Comparison of ENCODE assay signal across 18 mouse cellular contexts in genomic region chr3:132876933-132877676, GRCm38 (mm10).
DNase-seq lines count a peak whose midpoint lies in the region; ATAC-seq and TF ChIP-seq lines count a peak whose summit lies in the region.
"Had no signal": no experiment of that assay in that cellular context is flagged by ENCODE, and none has a peak within 500 bp of the region (broad histone marks: within the 10 kb centered on the region; RNA-seq: fewer than 3 reads in every experiment).

No protein-coding gene starts in this region.

- dilution Hi-C loops in CH12.LX (cut with MboI; ENCODE audit: extremely low pct_ligation_motif_present, extremely low pct_unique_long_range_greater_than_20kb, low sequenced_read_pairs): no loop called here

- ATAC-seq in kidney, embryonic 15.5 days (replicated peaks; ENCODE audit: low FRiP score): no peak
- peak; percentile 85 for ATAC-seq in embryonic facial prominence, embryonic 15.5 days (ENCODE audit: insufficient number of reproducible peaks, low FRiP score, low TSS enrichment, low read depth)
- ATAC-seq: CD4-positive, CD25-positive, alpha-beta regulatory T cell, adult 4 months; forebrain, embryonic 14.5 days; midbrain, embryonic 16.5 days had no signal

- TF ChIP-seq CTCF in CH12.LX (conservative IDR thresholded peaks at IDR 0.05 in 1 of 2, IDR thresholded peaks at IDR 0.05 in 1 of 2; ENCODE audit: low read depth in 2 of 2, low read length in 2 of 2): no peak

- H3K27ac ChIP-seq in kidney, embryonic 15.5 days: peak overlapping the region; percentile 93
- no peak overlapping the region for H3K27ac ChIP-seq in CH12.LX (ENCODE audit: insufficient read depth, low read depth)
- peak overlapping the region; percentile 31 for H3K27ac ChIP-seq in embryonic facial prominence, embryonic 15.5 days (replicated peaks)
- H3K27ac ChIP-seq: hindbrain, embryonic 12.5 days; liver, embryonic 15.5 days; neural tube, embryonic 13.5 days had no signal

- in situ Hi-C loops in CH12.LX (cut with MboI; ENCODE audit: low pct_ligation_motif_present, low pct_unique_long_range_greater_than_20kb, low sequenced_read_pairs): no loop called here

- TF ChIP-seq EP300 in CH12.LX (IDR thresholded peaks at IDR 0.05; ENCODE audit: low read length): no peak; the same call in 1 of the 2 replicates

- H3K9me3 ChIP-seq in kidney, embryonic 15.5 days (replicated peaks): no peaks in the 10 kb centered on the region
- H3K9me3 ChIP-seq in CH12.LX (replicated peaks; ENCODE audit: low read length): no peaks in the 10 kb centered on the region
- no peaks in the 10 kb centered on the region for H3K9me3 ChIP-seq in embryonic facial prominence, embryonic 15.5 days (replicated peaks)
- H3K9me3 ChIP-seq: hindbrain, embryonic 12.5 days; liver, embryonic 15.5 days; neural tube, embryonic 13.5 days had no signal

- 52% methylated on average over 10 of the region's 10 CpGs for WGBS in kidney, embryonic 15.5 days
- WGBS in embryonic facial prominence, embryonic 15.5 days: 31% methylated on average over 10 of the region's 10 CpGs

- no peak overlapping the region for H3K4me2 ChIP-seq in kidney, embryonic 15.5 days
- no peak overlapping the region for H3K4me2 ChIP-seq in CH12.LX (ENCODE audit: insufficient read depth, low read depth, poor library complexity, severe bottlenecking)
- no peak overlapping the region for H3K4me2 ChIP-seq in embryonic facial prominence, embryonic 15.5 days (replicated peaks)
- H3K4me2 ChIP-seq: hindbrain, embryonic 12.5 days; liver, embryonic 15.5 days; neural tube, embryonic 13.5 days had no signal

- no peak for DNase-seq in kidney, adult 18-20 months
- DNase-seq in CH12.LX (ENCODE audit: extremely low read depth): no peak
- DNase-seq in NIH3T3 (ENCODE audit: low read depth): peak; percentile 85
- DNase-seq in thymus, postnatal 36 days: no peak
- no peak for DNase-seq in cerebellum, adult 9-11 months
- DNase-seq: adrenal gland, postnatal 25 days; cerebellum, adult 9-10 months; left cerebral cortex, postnatal 4 days; lung, postnatal 36 days; thymus, adult 18-20 months had no signal

- H3K9ac ChIP-seq in kidney, embryonic 15.5 days: no peak overlapping the region
- H3K9ac ChIP-seq in CH12.LX (ENCODE audit: insufficient read depth, low read depth): no peak overlapping the region
- no peak overlapping the region for H3K9ac ChIP-seq in embryonic facial prominence, embryonic 15.5 days
- H3K9ac ChIP-seq: hindbrain, embryonic 12.5 days; liver, embryonic 15.5 days; neural tube, embryonic 13.5 days had no signal

- TF ChIP-seq POLR2A in CH12.LX (IDR thresholded peaks at IDR 0.05; ENCODE audit: low read depth, low read length): no peak

- H3K36me3 ChIP-seq in kidney, embryonic 15.5 days: no peaks in the 10 kb centered on the region
- no peaks in the 10 kb centered on the region for H3K36me3 ChIP-seq in CH12.LX (replicated peaks in 1 of 2; ENCODE audit: control insufficient read depth in 1 of 2, insufficient read depth in 1 of 2, low read length in 1 of 2)
- no peaks in the 10 kb centered on the region for H3K36me3 ChIP-seq in embryonic facial prominence, embryonic 15.5 days
- H3K36me3 ChIP-seq: hindbrain, embryonic 12.5 days; liver, embryonic 15.5 days; neural tube, embryonic 13.5 days had no signal

- H3K4me1 ChIP-seq in kidney, embryonic 15.5 days: peaks cover 37% of the 10 kb centered on the region
- H3K4me1 ChIP-seq in CH12.LX (ENCODE audit: control insufficient read depth in 1 of 2, insufficient read depth in 2 of 2): peaks cover 7 to 26% of the 10 kb centered on the region in 2 experiments
- H3K4me1 ChIP-seq in embryonic facial prominence, embryonic 15.5 days: peaks cover 19% of the 10 kb centered on the region
- H3K4me1 ChIP-seq: liver, embryonic 15.5 days; neural tube, embryonic 13.5 days had no signal

- no peaks in the 10 kb centered on the region for H3K79me2 ChIP-seq in CH12.LX (replicated peaks; ENCODE audit: control insufficient read depth, extremely low read depth, insufficient read depth, poor library complexity, severe bottlenecking)

- H3K4me3 ChIP-seq in kidney, embryonic 15.5 days (replicated peaks): no peak overlapping the region
- H3K4me3 ChIP-seq in CH12.LX (replicated peaks in 1 of 3; ENCODE audit: low read depth in 2 of 3, low read length in 2 of 3, poor library complexity in 1 of 3): no peak overlapping the region
- no peak overlapping the region for H3K4me3 ChIP-seq in embryonic facial prominence, embryonic 15.5 days (replicated peaks)
- H3K4me3 ChIP-seq: hindbrain, embryonic 12.5 days; liver, embryonic 15.5 days; neural tube, embryonic 13.5 days had no signal

- TF ChIP-seq RAD21 in CH12.LX (IDR thresholded peaks at IDR 0.05; ENCODE audit: low read depth, low read length): no peak

- H3K27me3 ChIP-seq in kidney, embryonic 15.5 days: no peaks in the 10 kb centered on the region
- no peaks in the 10 kb centered on the region for H3K27me3 ChIP-seq in CH12.LX (replicated peaks)
- H3K27me3 ChIP-seq in embryonic facial prominence, embryonic 15.5 days: no peaks in the 10 kb centered on the region
- H3K27me3 ChIP-seq: hindbrain, embryonic 12.5 days; liver, embryonic 15.5 days; neural tube, embryonic 13.5 days had no signal

TF ChIP-seq in CH12.LX, 34 proteins besides CTCF, POLR2A, EP300 and RAD21:
- TF ChIP-seq KAT2A (IDR thresholded peaks at IDR 0.05; ENCODE audit: insufficient replicate concordance, low read length) (no peak), PAX5 (IDR thresholded peaks at IDR 0.05; ENCODE audit: low read length) (no peak), ZKSCAN1 (IDR thresholded peaks at IDR 0.05; ENCODE audit: borderline replicate concordance, low read depth, low read length) (no peak), UBTF (IDR thresholded peaks at IDR 0.05; ENCODE audit: low read depth, low read length) (no peak), CHD2 (IDR thresholded peaks at IDR 0.05; ENCODE audit: low read length) (0 out of 2 replicates have a peak, but pooled peaks have one; percentile 29), MAFK (IDR thresholded peaks at IDR 0.05; ENCODE audit: insufficient replicate concordance, low read length) (no peak), JUN (IDR thresholded peaks at IDR 0.05; ENCODE audit: insufficient read depth, low read depth, low read length) (no peak), MYC (IDR thresholded peaks at IDR 0.05; ENCODE audit: low read depth, low read length) (no peak), ZC3H11A (IDR thresholded peaks at IDR 0.05; ENCODE audit: low read depth, low read length) (no peak), JUND (conservative IDR thresholded peaks at IDR 0.05; ENCODE audit: low read depth, low read length) (no peak), TCF12 (IDR thresholded peaks at IDR 0.05; ENCODE audit: low read depth, low read length) (no peak), SIN3A (IDR thresholded peaks at IDR 0.05; ENCODE audit: low read length) (no peak), ELF1 (IDR thresholded peaks at IDR 0.05; ENCODE audit: low read depth, low read length) (no peak), GABPA (IDR thresholded peaks at IDR 0.05; ENCODE audit: insufficient replicate concordance, low read depth, low read length) (no peak), MEF2A (IDR thresholded peaks at IDR 0.05; ENCODE audit: borderline replicate concordance, low read depth, low read length) (peak; percentile 73), ETS1 (conservative IDR thresholded peaks at IDR 0.05; ENCODE audit: low read depth, low read length) (0 out of 2 replicates have a peak, but pooled peaks have one; percentile 17)
